In genomic region chr5:115431898-115432259, GRCm38 (mm10) we compare ENCODE assay signal across 11 mouse cellular contexts. TPM values are rescaled to one million over a fixed set of nuclear protein-coding genes. Genes with fewer than 3 reads are reported as not detected.
DNase-seq lines count a peak whose midpoint lies in the region; ATAC-seq lines count a peak whose summit lies in the region.
"Had no signal": no experiment of that assay in that cellular context is flagged by ENCODE, and none has a peak within 500 bp of the region (broad histone marks: within the 10 kb centered on the region; RNA-seq: fewer than 3 reads in every experiment).

No protein-coding gene starts in this region.

- peak overlapping the region; percentile 95 for H3K4me2 ChIP-seq in heart, embryonic 13.5 days
- peak overlapping the region; percentile 80 for H3K4me2 ChIP-seq in hindbrain, embryonic 12.5 days (replicated peaks)
- peak overlapping the region; percentile 94 for H3K4me2 ChIP-seq in midbrain, embryonic 12.5 days (replicated peaks)

- peaks cover 44% of the 10 kb centered on the region for H3K27me3 ChIP-seq in heart, embryonic 13.5 days (replicated peaks)
- no peaks in the 10 kb centered on the region for H3K27me3 ChIP-seq in hindbrain, embryonic 12.5 days
- no peaks in the 10 kb centered on the region for H3K27me3 ChIP-seq in midbrain, embryonic 12.5 days

- no peak overlapping the region; the same call in 1 of the 2 replicates for H3K4me3 ChIP-seq in heart, embryonic 13.5 days
- H3K4me3 ChIP-seq in hindbrain, embryonic 12.5 days, result peak overlapping the region; percentile 100
- peak overlapping the region; percentile 100 for H3K4me3 ChIP-seq in midbrain, embryonic 12.5 days
- H3K4me3 ChIP-seq: myocyte had no signal

- peaks cover 4% of the 10 kb centered on the region; the same call in 1 of the 2 replicates for H3K36me3 ChIP-seq in heart, embryonic 13.5 days
- peaks cover 22% of the 10 kb centered on the region; the same call in 1 of the 2 replicates for H3K36me3 ChIP-seq in hindbrain, embryonic 12.5 days
- H3K36me3 ChIP-seq in midbrain, embryonic 12.5 days, result peaks cover 31% of the 10 kb centered on the region; the same call in 1 of the 2 replicates

- no peaks in the 10 kb centered on the region for H3K9me3 ChIP-seq in heart, embryonic 13.5 days
- no peaks in the 10 kb centered on the region for H3K9me3 ChIP-seq in hindbrain, embryonic 12.5 days (replicated peaks)
- H3K9me3 ChIP-seq in midbrain, embryonic 12.5 days, result no peaks in the 10 kb centered on the region

- H3K9ac ChIP-seq in heart, embryonic 13.5 days, result peak overlapping the region; percentile 57
- H3K9ac ChIP-seq in hindbrain, embryonic 12.5 days, result peak overlapping the region; percentile 100
- H3K9ac ChIP-seq in midbrain, embryonic 12.5 days (replicated peaks), result peak overlapping the region; percentile 100
- H3K9ac ChIP-seq: liver, embryonic 14.5 days had no signal

- H3K27ac ChIP-seq in heart, embryonic 13.5 days (replicated peaks), result 0 out of 2 replicates have a peak overlapping the region, but pooled peaks have one; percentile 7
- H3K27ac ChIP-seq in hindbrain, embryonic 12.5 days, result peak overlapping the region; percentile 100
- peak overlapping the region; percentile 99 for H3K27ac ChIP-seq in midbrain, embryonic 12.5 days (replicated peaks)
- H3K27ac ChIP-seq: liver, embryonic 14.5 days had no signal

- 20% methylated on average over 7 of the region's 7 CpGs for WGBS in heart, embryonic 13.5 days
- WGBS in hindbrain, embryonic 12.5 days, result 14% methylated on average over 7 of the region's 7 CpGs
- 4% methylated on average over 7 of the region's 7 CpGs for WGBS in midbrain, embryonic 12.5 days

- DNase-seq in heart, adult 8-10 months (ENCODE audit: low spot score), result no peak
- DNase-seq in MN1 (ENCODE audit: low spot score), result peak; percentile 45
- no peak for DNase-seq in adrenal gland, adult (ENCODE audit: inconsistent age in 2 of 2, low spot score in 1 of 2)
- DNase-seq in right cerebral cortex, postnatal 25 days, result no peak
- no peak for DNase-seq in adrenal gland, adult 18-20 months (ENCODE audit: low spot score in 2 of 2)

- H3K4me1 ChIP-seq in heart, embryonic 13.5 days, result peaks cover 44% of the 10 kb centered on the region
- peaks cover 73% of the 10 kb centered on the region for H3K4me1 ChIP-seq in hindbrain, embryonic 12.5 days
- H3K4me1 ChIP-seq in midbrain, embryonic 12.5 days, result peaks cover 66% of the 10 kb centered on the region

- no peak for ATAC-seq in heart, embryonic 13.5 days (ENCODE audit: extremely low read depth, insufficient number of reproducible peaks, low FRiP score, low TSS enrichment)
- no peak for ATAC-seq in hindbrain, embryonic 12.5 days (ENCODE audit: low FRiP score)
- ATAC-seq in midbrain, embryonic 12.5 days (ENCODE audit: low FRiP score, low read depth), result no peak

RNA-seq across cellular contexts. Expression of gene Msi1, which starts 2.5 kb away (rescaled TPM):
- 3.7 and 4.1 TPM in 2 replicates for polyA plus RNA-seq in heart, embryonic 13.5 days (2015; fragmentation: Nextera tagmentation; extraction: Ambion mirVana)
- under 1 TPM; 0.16 to 0.52 (median 0.25) TPM for total RNA-seq in heart, adult 8-10 months (2022)
- 128 and 131 TPM in 2 replicates for polyA plus RNA-seq in hindbrain, embryonic 12.5 days (2016; fragmentation: Nextera tagmentation; extraction: Ambion mirVana)
- polyA plus RNA-seq in midbrain, embryonic 12.5 days (2016; fragmentation: Nextera tagmentation; extraction: Ambion mirVana), result 211 and 227 TPM in 2 replicates
- total RNA-seq in adrenal gland, adult 18-20 months (2021), result 10 to 100 TPM; 12.4 to 20.8 TPM
- total RNA-seq: hematopoietic stem cell, adult 5-6 weeks had no signal

RNA-seq across cellular contexts. Expression of gene Pla2g1b, which starts 34.2 kb away (rescaled TPM):
- 0.88 and 1.1 TPM in 2 replicates for polyA plus RNA-seq in heart, embryonic 13.5 days (2015; fragmentation: Nextera tagmentation; extraction: Ambion mirVana)
- not detected for total RNA-seq in heart, adult 8-10 months (2022)
- polyA plus RNA-seq in hindbrain, embryonic 12.5 days (2016; fragmentation: Nextera tagmentation; extraction: Ambion mirVana), result not detected in 2 replicates
- polyA plus RNA-seq in midbrain, embryonic 12.5 days (2016; fragmentation: Nextera tagmentation; extraction: Ambion mirVana), result not detected in 2 replicates
- not detected for total RNA-seq in adrenal gland, adult 18-20 months (2021)
- total RNA-seq: hematopoietic stem cell, adult 5-6 weeks had no signal
- polyA plus RNA-seq: liver, embryonic 14.5 days; myocyte had no signal

RNA-seq across cellular contexts. Expression of gene Sirt4, which starts 52.6 kb away (rescaled TPM):
- 18.9 and 19.8 TPM in 2 replicates for polyA plus RNA-seq in heart, embryonic 13.5 days (2015; fragmentation: Nextera tagmentation; extraction: Ambion mirVana)
- 10 to 100 TPM; 17.9 to 21.4 (median 19.6) TPM for total RNA-seq in heart, adult 8-10 months (2022)
- polyA plus RNA-seq in hindbrain, embryonic 12.5 days (2016; fragmentation: Nextera tagmentation; extraction: Ambion mirVana), result 23.1 and 24.7 TPM in 2 replicates
- polyA plus RNA-seq in midbrain, embryonic 12.5 days (2016; fragmentation: Nextera tagmentation; extraction: Ambion mirVana), result 24.2 and 26.2 TPM in 2 replicates
- total RNA-seq in adrenal gland, adult 18-20 months (2021), result 10 to 100 TPM; 18.1 to 21.2 TPM

Comparison
In these comparisons a context has a peak if more than half of its experiments do, and no peak if none do; other contexts are left out.
1. H3K27ac ChIP-seq: peak in every context shown above with its lines; median percentile 100 in hindbrain, embryonic 12.5 days; 99 in midbrain, embryonic 12.5 days; 7 in heart, embryonic 13.5 days.
2. RNA of gene Msi1, which starts 2.5 kb away (polyA plus RNA-seq): 211 to 227 TPM in midbrain, embryonic 12.5 days and 128 to 131 TPM in hindbrain, embryonic 12.5 days; 3.7 to 4.1 TPM in heart, embryonic 13.5 days; every median in the first group is over 10 times any median in the second.
3. Peak in every context shown above with its lines, with median percentiles within 50 percentile points of each other: H3K4me2 ChIP-seq and H3K9ac ChIP-seq.